Mouse (Mus musculus) cerebellum, adult 2 months (tissue): ENCODE results near the gene Fxyd5. TPM values are rescaled to one million over a fixed set of nuclear protein-coding genes. Genes with fewer than 3 reads are reported as not detected.

Source experiments
- DNase-seq, 2 experiments: peaks; one replicate each; pipeline ENCODE4 v3.0.0; 2021
- H3K27ac ChIP-seq: fragments of 200-500 bp; 2 replicates; pipeline ENCODE4 v1.5.1; 2012; ENCODE audit warnings: low read length, control low read depth, inconsistent platforms; ENCODE audit not compliant: insufficient read depth
- H3K27me3 ChIP-seq: fragments of 200-500 bp; 2 replicates; pipeline ENCODE4 v1.6.1; 2012; ENCODE audit warnings: inconsistent platforms, mild to moderate bottlenecking, low read length, moderate library complexity; ENCODE audit not compliant: control insufficient read depth, insufficient read depth
- H3K4me1 ChIP-seq: fragments of 200-500 bp; 2 replicates; pipeline ENCODE4 v1.6.1; 2011; ENCODE audit warnings: low read length; ENCODE audit not compliant: control insufficient read depth, insufficient read depth
- H3K4me3 ChIP-seq: fragments of 200-500 bp; replicated peaks from 2 replicates; pipeline ENCODE3; 2011; ENCODE audit warnings: mild to moderate bottlenecking, low read depth, low read length, control low read depth; ENCODE audit not compliant: insufficient read depth
- CTCF ChIP-seq: fragments of 200-500 bp; IDR thresholded peaks from 2 replicates; pipeline ENCODE4 v1.5.1; 2011; ENCODE audit warnings: low read depth, mild to moderate bottlenecking, control low read depth, low read length, moderate library complexity, borderline replicate concordance; ENCODE audit not compliant: insufficient read depth
- POLR2A ChIP-seq: fragments of 200-500 bp; IDR thresholded peaks from 2 replicates; pipeline ENCODE4 v1.6.1; 2011; ENCODE audit warnings: low read length, control low read depth, borderline replicate concordance; ENCODE audit not compliant: insufficient read depth
- WGBS: fragments of 180-500 bp; shearing (Covaris S2); methylation state at CpG from one replicate; pipeline ENCODE4 v1.1.7; 2018; 5-methylcytosine and 5-hydroxymethylcytosine counted together
- polyA plus RNA-seq: library from polyadenylated mRNA; depleted of rRNA; stranded (reverse); fragments of >200 nt; gene quantifications from 2 replicates; pipeline ENCODE4 v1.2.3, GENCODE M21; 2012

Gene Fxyd5
- polyA plus RNA-seq, 1 experiment, result 9.0 TPM

GRCm38 (mm10) chr7:31054661-31055320 is 12.5 kb upstream of the Fxyd5 start:
- DNase-seq, result no peak
- Histone ChIP-seq H3K4me3 (no peak overlapping the region), H3K4me1 (peaks cover 9% of the 10 kb centered on the region; the same call in 1 of the 2 replicates), H3K27me3 (no peaks in the 10 kb centered on the region; the same call in 1 of the 2 replicates), H3K27ac (no peak overlapping the region)
- WGBS, result 63% methylated on average over 11 of the region's 11 CpGs
- TF ChIP-seq POLR2A (no peak), CTCF (no peak)

- Histone ChIP-seq H3K4me3 (peak overlapping the region; percentile 23), H3K27ac (no peak overlapping the region)
Measured at GRCm38 (mm10) chr7:31053882-31054447, 11.7 kb upstream of the Fxyd5 start.

GRCm38 (mm10) chr7:31052636-31053434 is 10.6 kb upstream of the Fxyd5 start:
- Histone ChIP-seq H3K27me3 (no peaks in the 10 kb centered on the region; the same call in 1 of the 2 replicates), H3K4me1 (peaks cover 12% of the 10 kb centered on the region; the same call in 1 of the 2 replicates), H3K4me3 (peak overlapping the region; percentile 50), H3K27ac (no peak overlapping the region)
- peak; percentile 88 to 89 for DNase-seq
- no peak for TF ChIP-seq POLR2A
- TF ChIP-seq CTCF, result 0 out of 2 replicates have a peak, but pooled peaks have one; percentile 7
- WGBS, result 6% methylated on average over 34 of the region's 34 CpGs

More at GRCm38 (mm10) chr7:31053882-31054447, 11.7 kb upstream of the Fxyd5 start:
- Histone ChIP-seq H3K27me3 (no peaks in the 10 kb centered on the region; the same call in 1 of the 2 replicates), H3K4me1 (peaks cover 12% of the 10 kb centered on the region; the same call in 1 of the 2 replicates)
- peak in 1 of 2 experiments; percentile 55 for DNase-seq
- TF ChIP-seq POLR2A (no peak), CTCF (no peak)
- WGBS, result 48% methylated on average over 10 of the region's 10 CpGs

- no peak for TF ChIP-seq POLR2A
- no peak for TF ChIP-seq CTCF
- Histone ChIP-seq H3K27ac (no peak overlapping the region), H3K27me3 (no peaks in the 10 kb centered on the region; the same call in 1 of the 2 replicates), H3K4me1 (peaks cover 12% of the 10 kb centered on the region; the same call in 1 of the 2 replicates), H3K4me3 (peak overlapping the region; percentile 50)
- no peak for DNase-seq
- 2% methylated on average over 22 of the region's 22 CpGs for WGBS
Measured at GRCm38 (mm10) chr7:31052251-31052635, 10.0 kb upstream of the Fxyd5 start.

GRCm38 (mm10) chr7:31051321-31052021 is 9.2 kb upstream of the Fxyd5 start, which contains the start of gene Fxyd7:
Gene Fxyd7 (minus strand): TSS chr7:31051467.
- 2% methylated on average over 28 of the region's 28 CpGs for WGBS
- Histone ChIP-seq H3K4me1 (peaks cover 12% of the 10 kb centered on the region; the same call in 1 of the 2 replicates), H3K4me3 (peak within 1 kb of the TSS; percentile 50), H3K27me3 (no peaks in the 10 kb centered on the region; the same call in 1 of the 2 replicates), H3K27ac (no peak within 1 kb of the TSS)
- DNase-seq, result peak; percentile 63 to 65
- TF ChIP-seq POLR2A, result no peak
- TF ChIP-seq CTCF, result no peak

GRCm38 (mm10) chr7:31050921-31051320 is 8.6 kb upstream of the Fxyd5 start:
- WGBS, result 3% methylated on average over 9 of the region's 9 CpGs

GRCm38 (mm10) chr7:31050487-31050886 is 8.2 kb upstream of the Fxyd5 start:
- 5% methylated on average over 6 of the region's 6 CpGs for WGBS
- Histone ChIP-seq H3K4me1 (peaks cover 12% of the 10 kb centered on the region; the same call in 1 of the 2 replicates), H3K27me3 (no peaks in the 10 kb centered on the region; the same call in 1 of the 2 replicates), H3K27ac (no peak overlapping the region), H3K4me3 (peak overlapping the region; percentile 50)
- peak in 1 of 2 experiments; percentile 30 for DNase-seq
- TF ChIP-seq CTCF, result no peak

More at GRCm38 (mm10) chr7:31050921-31051320, 8.6 kb upstream of the Fxyd5 start:
- peak; percentile 67 to 72 for DNase-seq
- TF ChIP-seq CTCF (no peak), POLR2A (no peak)
- Histone ChIP-seq H3K27me3 (no peaks in the 10 kb centered on the region; the same call in 1 of the 2 replicates), H3K27ac (no peak overlapping the region), H3K4me1 (peaks cover 12% of the 10 kb centered on the region; the same call in 1 of the 2 replicates), H3K4me3 (peak overlapping the region; percentile 50)
